Mouse (Mus musculus) ovary, postnatal 36 days (tissue): Measurements from ENCODE around the gene Nmrk2.
"Not testable (repeated sequence)": the region's sequence is repeated elsewhere in the genome, so short reads cannot be mapped to it uniquely, and the experiment has no call there.

Experiments
- DNase-seq: peaks from one replicate; pipeline ENCODE4 v3.0.0; 2022; ENCODE audit warnings: low spot score, mixed read lengths

Nmrk2 gene

GRCm38 (mm10) chr10:81201807-81202758 is at the start of gene Nmrk2:
Gene Nmrk2, minus strand, starts transcription at chr10:81202051.
- DNase-seq: no peak

- DNase-seq: no peak
These were observed 47.6 kb upstream of the Nmrk2 start for GRCm38 (mm10) chr10:81249442-81249841.

GRCm38 (mm10) chr10:81247804-81248203 is 46.0 kb upstream of the Nmrk2 start:
- no peak for DNase-seq

- no peak for DNase-seq
These were observed 43.3 kb upstream of the Nmrk2 start for GRCm38 (mm10) chr10:81245166-81245565.

GRCm38 (mm10) chr10:81244595-81244994 is 42.7 kb upstream of the Nmrk2 start:
- DNase-seq: peak; percentile 77

- DNase-seq: no peak
These were observed 42.3 kb upstream of the Nmrk2 start for GRCm38 (mm10) chr10:81244146-81244545.

- no peak for DNase-seq
These were observed 40.2 kb upstream of the Nmrk2 start for GRCm38 (mm10) chr10:81242021-81242420.

- peak; percentile 57 for DNase-seq
These were observed 39.0 kb upstream of the Nmrk2 start for GRCm38 (mm10) chr10:81240876-81241275.

GRCm38 (mm10) chr10:81238618-81239017 is 36.8 kb upstream of the Nmrk2 start:
- DNase-seq: no peak

GRCm38 (mm10) chr10:81236471-81237268 is 34.8 kb upstream of the Nmrk2 start:
- DNase-seq: no peak

GRCm38 (mm10) chr10:81234206-81234605 is 32.4 kb upstream of the Nmrk2 start:
- no peak for DNase-seq

- no peak for DNase-seq
These were observed 31.4 kb upstream of the Nmrk2 start for GRCm38 (mm10) chr10:81233226-81233585.

- DNase-seq: peak; percentile 91
These were observed 30.9 kb upstream of the Nmrk2 start, which contains the start of gene Zfr2 for GRCm38 (mm10) chr10:81232580-81233225. Gene Zfr2, plus strand, starts transcription at chr10:81233155.

- no peak for DNase-seq
These were observed 29.6 kb upstream of the Nmrk2 start for GRCm38 (mm10) chr10:81231436-81231835.

GRCm38 (mm10) chr10:81230438-81231332 is 28.8 kb upstream of the Nmrk2 start, which contains the start of gene Atcay:
Gene Atcay, minus strand, starts transcription at chr10:81230833.
- no peak for DNase-seq

GRCm38 (mm10) chr10:81229735-81230437 is 28.0 kb upstream of the Nmrk2 start:
- DNase-seq: no peak

- DNase-seq: not testable (repeated sequence)
These were observed 21.9 kb upstream of the Nmrk2 start for GRCm38 (mm10) chr10:81223731-81224130.

GRCm38 (mm10) chr10:81221402-81222015 is 19.7 kb upstream of the Nmrk2 start:
- no peak for DNase-seq

GRCm38 (mm10) chr10:81217964-81218363 is 16.1 kb upstream of the Nmrk2 start:
- DNase-seq: peak; percentile 58

- DNase-seq: not testable (repeated sequence)
These were observed 15.4 kb upstream of the Nmrk2 start for GRCm38 (mm10) chr10:81217267-81217666.
